Mouse (Mus musculus): ENCODE results near the gene Fam47e. TPM values are rescaled to one million over a fixed set of nuclear protein-coding genes. Genes with fewer than 3 reads are reported as not detected.
"Not testable (repeated sequence)": the region's sequence is repeated elsewhere in the genome, so short reads cannot be mapped to it uniquely, and the experiment has no call there.

Gene Fam47e
- total RNA-seq (2015; ENCODE audit: low replicate concordance) (not detected in 2 replicates), total RNA-seq (2017; ENCODE audit: low replicate concordance) (not detected in 2 replicates)

GRCm38 (mm10) chr5:92554891-92555511 lies at the start of gene Fam47e:
Gene Fam47e (plus strand): TSS chr5:92555069.
- ATAC-seq (replicated peaks; ENCODE audit: low FRiP score, poor library complexity, severe bottlenecking): no peak

DNA sequence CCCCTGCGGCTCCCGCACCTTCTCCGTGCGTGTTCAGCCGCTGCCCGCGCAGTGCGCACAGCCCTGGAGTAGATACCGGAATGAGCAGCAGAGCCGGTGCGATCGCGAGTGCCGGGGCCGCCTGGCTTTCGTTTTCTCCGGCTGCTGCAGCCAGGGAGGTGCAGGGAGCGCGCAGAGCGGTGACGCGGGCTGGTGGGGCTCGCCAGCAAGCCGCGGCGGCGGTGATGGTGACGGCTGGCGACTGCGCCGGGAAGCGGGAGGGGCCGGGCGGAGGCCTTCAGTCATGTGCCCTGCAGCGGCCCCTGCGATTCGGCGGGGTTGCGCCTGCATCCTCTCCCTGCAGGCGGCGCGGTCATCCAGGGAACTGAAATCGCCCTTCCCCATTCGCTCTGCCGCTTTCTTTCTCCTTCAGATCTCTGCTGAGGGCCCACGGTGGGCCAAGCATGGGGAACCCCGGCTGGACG lies 49.4 kb upstream of the Fam47e start:
- peak; percentile 96 for ATAC-seq (replicated peaks; ENCODE audit: low FRiP score, poor library complexity, severe bottlenecking)

DNA sequence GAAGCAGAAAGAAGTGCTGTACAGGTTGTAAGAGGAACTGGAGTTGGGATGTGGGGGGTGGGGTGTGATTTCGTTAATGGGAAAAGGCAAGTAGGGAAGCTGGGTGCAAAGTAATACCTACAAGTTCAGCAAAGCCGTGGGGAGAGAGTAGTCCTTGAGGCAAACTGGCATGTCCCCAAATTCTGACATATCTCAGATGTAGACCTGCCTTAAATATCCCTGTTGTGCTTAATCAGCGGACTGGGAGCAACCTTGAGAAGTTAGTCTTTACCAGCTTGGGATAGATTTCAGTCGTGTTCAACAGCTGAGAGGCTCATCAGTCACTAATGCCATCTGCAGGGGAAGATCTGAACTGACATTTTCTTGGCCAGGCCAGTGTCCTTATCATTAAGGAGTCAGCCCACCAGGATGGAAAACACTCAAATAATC lies 48.6 kb upstream of the Fam47e start:
- no peak for ATAC-seq (replicated peaks; ENCODE audit: low FRiP score, poor library complexity, severe bottlenecking)

- ATAC-seq (replicated peaks; ENCODE audit: low FRiP score, poor library complexity, severe bottlenecking): no peak
These were observed 48.1 kb upstream of the Fam47e start, which contains the start of gene Scarb2 for GRCm38 (mm10) chr5:92506733-92507132. Gene Scarb2 (minus strand): TSS chr5:92506833.

DNA sequence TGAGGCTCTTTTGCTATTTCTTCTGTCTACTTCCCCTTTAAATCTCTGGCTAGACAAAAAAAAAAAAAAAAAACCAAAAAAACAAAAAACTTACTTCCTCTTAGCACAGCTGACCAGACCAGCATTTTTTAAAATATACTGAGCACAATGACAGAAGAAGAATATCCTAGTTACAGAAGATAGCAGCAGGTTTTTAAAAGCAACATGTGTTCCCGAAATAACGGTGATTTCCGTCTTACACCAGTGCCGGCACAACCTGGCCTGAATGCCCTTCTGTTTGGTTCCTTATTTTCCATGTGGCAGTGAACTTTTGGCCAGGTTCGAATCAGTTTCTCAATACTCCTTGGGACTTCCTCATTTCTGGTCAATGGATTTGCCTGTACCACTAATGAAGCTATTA lies 46.0 kb upstream of the Fam47e start:
- ATAC-seq (replicated peaks; ENCODE audit: low FRiP score, poor library complexity, severe bottlenecking): no peak

DNA sequence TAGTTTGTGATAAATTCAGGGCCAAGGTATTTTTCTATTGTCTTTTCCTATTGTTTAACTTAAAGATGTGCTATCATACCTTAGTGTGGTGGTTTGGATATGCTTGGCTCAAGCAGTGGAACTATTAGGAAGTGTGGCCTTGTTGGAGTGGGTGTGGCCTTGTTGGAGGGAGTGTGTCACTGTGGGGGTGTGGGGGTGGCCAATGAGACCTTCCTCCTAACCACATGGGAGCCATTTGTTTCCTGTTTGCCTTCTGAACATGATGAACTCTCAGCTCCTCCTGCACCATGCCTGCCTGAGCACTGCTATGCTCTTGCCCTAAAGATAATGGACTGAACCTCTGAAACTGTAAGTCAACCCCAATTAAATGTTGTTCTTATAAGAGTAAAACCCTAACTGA lies 43.6 kb upstream of the Fam47e start:
- no peak for ATAC-seq (replicated peaks; ENCODE audit: low FRiP score, poor library complexity, severe bottlenecking)

DNA sequence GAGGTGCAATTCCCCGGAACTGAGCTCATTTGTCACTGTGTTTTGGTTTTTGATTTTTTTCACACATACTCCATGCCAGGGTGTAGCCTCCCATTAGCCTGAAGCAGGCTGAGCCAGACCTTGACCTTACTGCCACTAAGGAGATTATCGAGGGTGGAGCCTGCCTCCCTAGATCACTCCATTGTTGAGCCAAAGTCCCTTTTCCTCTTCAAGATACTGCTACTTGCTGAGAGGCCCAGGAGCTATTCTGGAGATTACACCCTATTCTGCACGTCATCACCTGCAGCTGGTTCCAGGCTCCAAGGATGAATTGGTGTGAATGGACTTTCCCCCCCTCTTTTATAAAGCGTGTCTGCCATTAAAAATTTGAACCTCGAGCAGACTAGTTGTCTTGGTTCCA lies 42.8 kb upstream of the Fam47e start:
- no peak for ATAC-seq (replicated peaks; ENCODE audit: low FRiP score, poor library complexity, severe bottlenecking)

DNA sequence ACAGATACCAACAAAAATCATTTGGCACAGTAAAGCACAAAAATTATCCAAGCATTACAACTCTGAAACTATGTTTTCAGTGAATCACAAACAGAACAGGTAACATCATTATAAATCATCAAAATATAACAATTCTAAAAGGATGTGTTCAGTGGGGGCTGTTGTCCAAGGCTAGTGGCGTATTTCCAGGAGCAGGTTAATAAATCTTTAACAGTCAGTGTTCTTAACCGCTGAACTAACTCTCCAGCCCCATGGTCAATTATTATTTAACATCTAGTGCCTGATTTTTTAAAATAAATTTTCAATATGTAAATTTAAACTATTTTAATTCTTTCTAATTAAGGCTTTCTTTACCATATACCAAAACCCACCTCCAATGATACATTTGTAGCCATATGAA lies 33.7 kb upstream of the Fam47e start:
- not testable (repeated sequence) for ATAC-seq (replicated peaks; ENCODE audit: low FRiP score, poor library complexity, severe bottlenecking)

- no peak for ATAC-seq (replicated peaks; ENCODE audit: low FRiP score, poor library complexity, severe bottlenecking)
These were observed 30.0 kb upstream of the Fam47e start for GRCm38 (mm10) chr5:92524821-92525258.

GRCm38 (mm10) chr5:92539698-92540097 lies 15.2 kb upstream of the Fam47e start:
- ATAC-seq (replicated peaks; ENCODE audit: low FRiP score, poor library complexity, severe bottlenecking): no peak

- ATAC-seq (replicated peaks; ENCODE audit: low FRiP score, poor library complexity, severe bottlenecking): no peak
These were observed 2.3 kb upstream of the Fam47e start for GRCm38 (mm10) chr5:92552611-92553010.

- ATAC-seq (replicated peaks; ENCODE audit: low FRiP score, poor library complexity, severe bottlenecking): no peak
These were observed 930 bp upstream of the Fam47e start for GRCm38 (mm10) chr5:92553939-92554338.

DNA sequence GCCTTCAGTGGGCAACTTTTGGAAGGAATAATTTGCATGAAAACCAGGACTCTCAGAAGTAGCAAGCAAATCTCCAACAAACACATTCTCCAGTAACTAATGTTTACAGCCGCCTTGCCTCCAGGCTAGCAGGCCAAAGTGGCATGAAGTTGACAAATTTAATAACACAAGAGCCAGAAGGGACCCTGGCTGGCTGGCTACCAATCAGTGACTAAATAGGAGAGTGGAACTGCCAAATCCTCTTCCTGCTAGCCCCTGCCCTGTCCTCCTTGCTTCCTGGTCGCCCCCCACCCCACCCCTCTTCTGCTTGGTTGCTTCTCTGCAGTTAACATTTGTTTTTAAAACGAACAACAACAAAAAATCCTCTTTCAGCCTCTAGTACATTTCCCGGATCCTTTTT lies 426 bp upstream of the Fam47e start:
- no peak for ATAC-seq (replicated peaks; ENCODE audit: low FRiP score, poor library complexity, severe bottlenecking)

- ATAC-seq (replicated peaks; ENCODE audit: low FRiP score, poor library complexity, severe bottlenecking): no peak
These were observed 1.0 kb downstream of the Fam47e start for GRCm38 (mm10) chr5:92555905-92556304.

- ATAC-seq (replicated peaks; ENCODE audit: low FRiP score, poor library complexity, severe bottlenecking): no peak
These were observed 2.6 kb downstream of the Fam47e start for GRCm38 (mm10) chr5:92557508-92557907.

DNA sequence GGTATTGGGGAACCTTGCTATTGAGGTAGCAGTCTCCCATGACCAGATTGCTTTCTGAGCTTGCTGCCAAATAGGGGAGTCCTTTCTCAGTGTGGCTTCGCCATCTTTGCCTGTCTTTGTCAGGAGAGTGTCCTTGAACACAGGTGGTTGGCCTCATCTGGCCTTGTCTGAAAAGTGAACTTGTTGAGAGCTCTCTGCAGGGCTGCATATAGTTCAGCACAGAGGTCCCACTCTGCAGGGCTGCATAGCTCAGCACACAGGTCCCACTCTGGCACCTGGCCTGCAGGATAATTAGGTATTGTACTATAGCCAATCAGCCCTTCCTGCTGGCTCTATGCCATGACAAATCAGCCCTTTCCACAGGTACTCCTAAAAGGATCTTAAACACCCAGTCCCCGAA lies 5.3 kb downstream of the Fam47e start:
- no peak for ATAC-seq (replicated peaks; ENCODE audit: low FRiP score, poor library complexity, severe bottlenecking)

DNA sequence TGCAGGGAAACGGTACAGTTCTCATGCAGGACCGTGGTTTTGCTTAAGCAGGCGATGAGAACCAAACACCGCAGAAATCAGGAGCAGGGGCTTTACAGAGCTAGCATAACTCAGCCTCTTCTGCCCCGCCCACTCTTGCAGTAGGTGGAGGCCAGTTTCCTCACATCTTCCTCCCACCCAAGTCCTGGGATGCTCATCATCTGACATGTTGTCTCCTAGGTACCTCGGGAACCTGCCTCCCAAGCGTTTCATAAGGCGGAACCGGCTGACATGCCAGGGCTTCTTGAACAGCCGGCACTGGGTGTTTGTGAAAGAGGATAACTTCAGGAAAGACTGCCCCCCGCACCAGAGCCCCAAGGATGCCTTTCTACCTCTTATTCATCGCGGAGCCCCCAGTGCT lies 7.1 kb downstream of the Fam47e start:
- ATAC-seq (replicated peaks; ENCODE audit: low FRiP score, poor library complexity, severe bottlenecking): no peak

GRCm38 (mm10) chr5:92571232-92571631 lies 16.4 kb downstream of the Fam47e start:
- no peak for ATAC-seq (replicated peaks; ENCODE audit: low FRiP score, poor library complexity, severe bottlenecking)

DNA sequence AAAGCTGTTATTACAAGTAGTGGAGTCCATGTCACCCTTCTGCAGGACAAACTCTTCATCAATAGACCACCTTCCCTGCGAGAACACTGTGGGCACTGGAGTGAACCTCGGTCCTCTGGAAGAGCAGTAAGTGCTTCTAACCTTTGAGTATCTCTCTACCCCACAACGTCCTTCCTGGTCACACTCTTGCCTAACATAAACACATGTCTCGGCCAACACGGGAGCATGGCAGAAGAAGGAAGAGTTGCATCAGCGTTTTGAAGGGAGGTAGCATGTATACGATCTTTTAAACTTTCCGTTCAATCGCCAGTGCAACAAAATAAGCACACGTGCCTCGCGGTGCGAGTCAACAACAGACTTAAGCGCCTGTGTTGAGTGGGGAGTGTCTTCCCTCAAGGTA lies 24.7 kb downstream of the Fam47e start:
- ATAC-seq (replicated peaks; ENCODE audit: low FRiP score, poor library complexity, severe bottlenecking): no peak

- no peak for ATAC-seq (replicated peaks; ENCODE audit: low FRiP score, poor library complexity, severe bottlenecking)
These were observed 31.1 kb downstream of the Fam47e start for GRCm38 (mm10) chr5:92585932-92586331.

DNA sequence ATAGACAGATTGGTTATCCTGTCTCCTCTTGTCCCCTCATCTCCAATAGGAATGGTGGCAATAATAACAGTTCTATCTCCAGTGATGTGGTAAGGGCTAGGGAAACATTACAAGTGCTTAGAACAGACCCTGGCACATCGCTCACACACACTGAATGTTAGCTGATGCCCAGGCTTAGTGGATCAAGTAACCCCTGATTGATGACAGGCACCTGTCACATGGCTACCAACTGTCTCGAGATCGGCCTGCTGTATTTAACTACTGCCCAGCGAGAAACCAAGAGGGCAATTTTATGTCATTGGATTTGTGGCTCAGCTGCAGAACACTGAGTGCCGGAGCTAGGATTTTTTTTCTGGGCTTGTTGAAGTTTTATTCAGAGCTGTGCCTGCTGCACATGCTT lies 40.2 kb downstream of the Fam47e start:
- no peak for ATAC-seq (replicated peaks; ENCODE audit: low FRiP score, poor library complexity, severe bottlenecking)

DNA sequence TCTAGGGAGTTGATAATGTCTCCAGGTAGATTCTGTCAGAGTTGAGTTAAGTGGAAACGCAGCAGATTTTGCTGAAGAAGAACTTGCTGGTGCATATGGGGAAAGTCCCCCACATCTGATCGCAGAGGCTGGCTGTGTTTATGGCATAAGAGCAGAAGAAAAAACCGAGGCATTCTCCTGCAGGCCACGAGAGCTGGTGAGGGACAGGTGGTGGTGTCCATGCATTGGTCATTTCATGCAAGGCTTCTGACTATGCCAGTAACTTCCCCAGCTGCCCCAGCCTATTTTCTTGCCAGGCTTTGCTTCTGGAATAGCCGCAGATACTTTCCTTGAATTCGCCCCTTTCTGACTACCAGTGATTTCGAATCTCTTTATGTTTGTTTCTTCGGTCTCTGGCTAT lies 42.0 kb downstream of the Fam47e start:
- no peak for ATAC-seq (replicated peaks; ENCODE audit: low FRiP score, poor library complexity, severe bottlenecking)

Measured in erythroblast, adult 5-6 weeks (primary cell).